Mouse (Mus musculus): ENCODE data around the gene Rbms3. TPM values are rescaled to one million over a fixed set of nuclear protein-coding genes. Genes with fewer than 3 reads are reported as not detected.

Gene Rbms3
- polyA plus RNA-seq, 1 experiment from 2014 or later: 38.3 TPM

DNA sequence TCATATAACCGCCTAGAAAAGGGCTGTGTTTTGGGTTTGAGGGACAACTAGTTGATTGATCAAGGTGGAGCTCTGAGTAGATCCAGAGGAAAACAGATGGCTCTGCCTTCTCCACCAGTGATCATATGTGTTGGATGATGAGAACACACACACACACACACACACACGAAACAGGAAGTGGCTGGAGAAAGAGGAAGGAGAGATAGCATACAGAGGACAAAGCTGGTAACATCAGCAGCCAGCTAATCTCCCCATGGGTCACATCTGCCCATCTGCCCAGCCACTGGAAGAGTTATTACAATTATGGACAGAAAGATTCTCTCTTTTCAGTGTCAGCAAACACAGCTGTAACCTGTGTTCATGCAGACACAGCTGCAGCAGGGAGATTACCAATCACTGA lies 816.3 kb downstream of the Rbms3 start:
- WGBS: 45% methylated on average over 2 of the region's 2 CpGs
- no peaks in the 10 kb centered on the region for H3K27me3 ChIP-seq (ENCODE audit: control insufficient read depth, insufficient read depth, low read length)
- ATAC-seq (replicated peaks; ENCODE audit: extremely low read depth, insufficient read depth, low FRiP score): no peak
- H3K4me2 ChIP-seq (ENCODE audit: low read depth, low read length): no peak overlapping the region
- H3K9ac ChIP-seq (ENCODE audit: low read length): no peak overlapping the region
- H3K4me1 ChIP-seq (ENCODE audit: control insufficient read depth, insufficient read depth, low read length): no peaks in the 10 kb centered on the region
- H3K36me3 ChIP-seq (ENCODE audit: control insufficient read depth, insufficient read depth): no peaks in the 10 kb centered on the region
- no peak overlapping the region for H3K4me3 ChIP-seq (ENCODE audit: low read length)
- H3K9me3 ChIP-seq (replicated peaks; ENCODE audit: control insufficient read depth, low read length): no peaks in the 10 kb centered on the region
- no peak overlapping the region for H3K27ac ChIP-seq (ENCODE audit: low read length)

DNA sequence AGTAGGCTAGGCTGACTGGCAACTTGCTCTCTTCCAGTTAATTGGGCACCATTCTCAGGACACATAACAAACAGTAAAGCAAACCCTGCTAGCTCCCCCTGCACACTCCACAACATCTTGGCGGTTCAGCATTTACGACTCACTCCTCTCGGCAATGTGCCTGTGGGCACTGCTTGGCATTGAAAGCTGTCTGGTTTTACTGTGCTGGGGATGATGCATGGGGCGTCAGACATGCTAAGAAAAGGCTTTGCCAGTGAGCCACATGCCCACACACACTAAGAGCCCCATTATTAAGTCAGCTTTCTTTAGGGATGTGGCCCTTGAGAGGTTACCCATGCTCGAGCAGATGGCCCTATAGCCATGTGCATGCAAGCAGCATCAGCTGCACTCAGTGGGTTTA lies 820.5 kb downstream of the Rbms3 start:
- H3K27ac ChIP-seq (ENCODE audit: low read length): no peak overlapping the region
- H3K9me3 ChIP-seq (replicated peaks; ENCODE audit: control insufficient read depth, low read length): no peaks in the 10 kb centered on the region
- H3K4me2 ChIP-seq (ENCODE audit: low read depth, low read length): no peak overlapping the region
- WGBS: 92% methylated on average over 5 of the region's 5 CpGs
- no peak overlapping the region for H3K9ac ChIP-seq (ENCODE audit: low read length)
- H3K4me3 ChIP-seq (ENCODE audit: low read length): no peak overlapping the region
- no peaks in the 10 kb centered on the region for H3K27me3 ChIP-seq (ENCODE audit: control insufficient read depth, insufficient read depth, low read length)
- no peaks in the 10 kb centered on the region for H3K36me3 ChIP-seq (ENCODE audit: control insufficient read depth, insufficient read depth)
- no peak for ATAC-seq (replicated peaks; ENCODE audit: extremely low read depth, insufficient read depth, low FRiP score)
- H3K4me1 ChIP-seq (ENCODE audit: control insufficient read depth, insufficient read depth, low read length): peaks cover 11% of the 10 kb centered on the region

DNA sequence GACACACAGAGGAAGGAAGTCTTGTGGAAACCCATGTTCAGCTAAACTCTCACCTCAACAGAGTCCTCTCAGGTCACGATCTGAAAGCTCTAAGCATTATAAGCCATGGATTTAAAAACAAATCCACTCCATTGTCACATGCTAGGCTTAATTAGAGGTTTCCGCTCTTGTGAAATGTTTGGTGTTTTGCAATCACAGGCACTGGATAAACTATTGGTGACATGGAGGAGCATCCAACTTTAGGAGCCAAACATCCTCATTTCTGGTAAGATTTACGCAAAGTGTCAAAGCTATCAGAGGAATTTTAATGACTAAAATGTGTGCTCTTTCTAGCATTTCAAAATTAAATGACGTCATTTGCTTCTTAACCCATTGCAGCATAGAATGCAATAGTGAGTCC lies 821.3 kb downstream of the Rbms3 start:
- no peak overlapping the region for H3K4me2 ChIP-seq (ENCODE audit: low read depth, low read length)
- no peak overlapping the region; the same call in 1 of the 2 replicates for H3K27ac ChIP-seq (ENCODE audit: low read length)
- H3K4me1 ChIP-seq (ENCODE audit: control insufficient read depth, insufficient read depth, low read length): peaks cover 11% of the 10 kb centered on the region

DNA sequence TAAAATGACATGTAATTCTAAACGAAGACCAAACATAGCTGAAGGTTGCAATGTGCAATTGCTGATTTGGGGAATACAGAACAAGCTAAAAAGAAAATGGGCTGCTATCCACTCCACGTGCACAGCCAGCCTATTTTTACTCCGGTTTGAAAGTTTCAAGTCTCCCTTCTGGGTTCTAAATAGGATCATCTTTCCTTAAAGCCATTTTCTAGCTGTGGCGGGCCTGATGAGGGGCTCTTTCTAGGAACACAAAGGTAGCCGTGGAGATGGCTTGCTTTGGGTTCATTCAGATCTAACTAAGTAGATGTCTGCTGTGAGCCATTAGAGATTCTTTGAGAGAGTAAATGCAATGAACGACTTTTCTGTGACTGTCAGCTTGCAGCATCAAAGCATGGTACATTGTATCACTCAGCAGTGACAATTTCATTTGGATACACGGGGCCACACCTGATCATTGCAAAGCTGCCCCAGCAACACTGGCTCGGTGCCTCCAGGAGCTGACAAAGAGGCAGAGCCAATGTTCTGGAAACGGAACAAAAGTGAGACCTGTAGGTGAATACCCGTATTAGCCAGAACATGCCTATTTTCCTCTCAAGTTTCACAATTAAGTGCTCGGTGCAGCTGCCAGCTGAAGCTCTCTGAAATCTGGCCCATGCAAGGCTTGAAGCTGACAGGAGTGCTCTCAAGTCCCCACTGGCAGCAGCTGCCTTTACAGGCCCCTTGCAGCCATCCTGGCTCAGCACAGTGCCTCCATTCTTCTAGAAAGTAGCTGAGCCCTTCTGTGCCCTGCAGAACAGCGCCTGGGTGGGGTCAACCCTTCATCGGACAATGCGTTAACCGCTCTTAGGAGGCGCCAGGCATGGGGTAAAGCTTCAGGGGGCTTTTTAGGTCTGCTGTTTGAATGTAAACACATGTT lies 822.3 kb downstream of the Rbms3 start:
- no peak overlapping the region for H3K4me2 ChIP-seq (ENCODE audit: low read depth, low read length)
- H3K36me3 ChIP-seq (ENCODE audit: control insufficient read depth, insufficient read depth): no peaks in the 10 kb centered on the region
- no peaks in the 10 kb centered on the region for H3K27me3 ChIP-seq (ENCODE audit: control insufficient read depth, insufficient read depth, low read length)
- WGBS: 57% methylated on average over 16 of the region's 16 CpGs
- no peak for ATAC-seq (replicated peaks; ENCODE audit: extremely low read depth, insufficient read depth, low FRiP score)
- H3K9ac ChIP-seq (ENCODE audit: low read length): peak overlapping the region; percentile 21; the same call in 1 of the 2 replicates
- no peak overlapping the region for H3K4me3 ChIP-seq (ENCODE audit: low read length)
- H3K4me1 ChIP-seq (ENCODE audit: control insufficient read depth, insufficient read depth, low read length): peaks cover 11% of the 10 kb centered on the region
- H3K9me3 ChIP-seq (replicated peaks; ENCODE audit: control insufficient read depth, low read length): no peaks in the 10 kb centered on the region
- H3K27ac ChIP-seq (ENCODE audit: low read length): peak overlapping the region; percentile 44

More for the DNA sequence above, 821.3 kb downstream of the Rbms3 start:
- no peaks in the 10 kb centered on the region for H3K27me3 ChIP-seq (ENCODE audit: control insufficient read depth, insufficient read depth, low read length)
- no peak overlapping the region for H3K4me3 ChIP-seq (ENCODE audit: low read length)
- H3K9me3 ChIP-seq (replicated peaks; ENCODE audit: control insufficient read depth, low read length): no peaks in the 10 kb centered on the region
- no peak for ATAC-seq (replicated peaks; ENCODE audit: extremely low read depth, insufficient read depth, low FRiP score)
- no peaks in the 10 kb centered on the region for H3K36me3 ChIP-seq (ENCODE audit: control insufficient read depth, insufficient read depth)
- H3K9ac ChIP-seq (ENCODE audit: low read length): no peak overlapping the region
- WGBS: 82% methylated on average over 4 of the region's 4 CpGs

DNA sequence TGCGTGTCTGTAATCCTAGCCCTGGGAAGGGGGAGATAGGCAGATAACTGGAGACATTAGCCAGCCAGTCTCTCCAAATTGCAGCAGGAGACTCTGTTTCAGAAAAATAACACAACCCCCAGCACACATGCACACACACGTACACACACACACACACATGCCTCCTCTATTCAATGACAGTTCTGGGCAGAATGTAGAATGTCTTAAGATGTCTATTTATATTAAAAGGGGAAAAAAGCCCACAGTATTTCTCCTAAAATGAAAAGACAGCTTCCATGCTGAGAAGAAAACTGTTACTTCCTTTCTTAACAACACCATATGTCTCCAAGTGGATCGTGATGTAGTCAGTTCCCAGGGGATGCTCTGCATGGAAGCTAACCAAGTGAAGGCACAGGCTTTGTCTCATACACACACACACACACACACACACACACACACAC lies 826.4 kb downstream of the Rbms3 start:
- Histone ChIP-seq H3K9me3 (replicated peaks; ENCODE audit: control insufficient read depth, low read length) (no peaks in the 10 kb centered on the region), H3K9ac (ENCODE audit: low read length) (no peak overlapping the region), H3K36me3 (ENCODE audit: control insufficient read depth, insufficient read depth) (no peaks in the 10 kb centered on the region), H3K4me2 (ENCODE audit: low read depth, low read length) (no peak overlapping the region), H3K27ac (ENCODE audit: low read length) (no peak overlapping the region), H3K4me1 (ENCODE audit: control insufficient read depth, insufficient read depth, low read length) (peaks cover 11% of the 10 kb centered on the region), H3K4me3 (ENCODE audit: low read length) (no peak overlapping the region), H3K27me3 (ENCODE audit: control insufficient read depth, insufficient read depth, low read length) (no peaks in the 10 kb centered on the region)
- WGBS: 64% methylated on average over 3 of the region's 3 CpGs
- ATAC-seq (replicated peaks; ENCODE audit: extremely low read depth, insufficient read depth, low FRiP score): no peak

DNA sequence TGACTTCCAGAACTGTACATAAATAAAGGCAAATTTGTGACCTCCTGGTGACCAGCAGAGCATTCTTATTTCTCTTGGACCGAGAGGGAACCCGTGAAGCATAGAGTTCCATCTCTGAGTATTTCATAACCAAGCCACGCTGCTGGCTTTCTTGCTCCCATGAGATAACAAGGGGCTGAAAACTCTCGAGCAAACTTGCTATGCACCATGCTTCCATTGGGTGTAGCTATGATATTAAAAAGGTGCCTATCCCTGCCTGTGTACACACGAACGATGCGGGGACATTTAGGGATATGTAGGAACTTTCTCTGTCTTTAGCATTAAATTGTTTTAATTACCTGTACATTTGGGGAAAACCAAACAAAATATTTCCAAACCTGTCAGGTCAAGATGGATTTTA lies 827.1 kb downstream of the Rbms3 start:
- Histone ChIP-seq H3K36me3 (ENCODE audit: control insufficient read depth, insufficient read depth) (no peaks in the 10 kb centered on the region), H3K4me2 (ENCODE audit: low read depth, low read length) (no peak overlapping the region), H3K27me3 (ENCODE audit: control insufficient read depth, insufficient read depth, low read length) (no peaks in the 10 kb centered on the region), H3K4me3 (ENCODE audit: low read length) (no peak overlapping the region), H3K27ac (ENCODE audit: low read length) (no peak overlapping the region), H3K9ac (ENCODE audit: low read length) (no peak overlapping the region), H3K9me3 (replicated peaks; ENCODE audit: control insufficient read depth, low read length) (no peaks in the 10 kb centered on the region), H3K4me1 (ENCODE audit: control insufficient read depth, insufficient read depth, low read length) (peaks cover 9% of the 10 kb centered on the region)
- ATAC-seq (replicated peaks; ENCODE audit: extremely low read depth, insufficient read depth, low FRiP score): peak; percentile 55; the same call in 1 of the 2 replicates
- WGBS: 48% methylated on average over 7 of the region's 7 CpGs

DNA sequence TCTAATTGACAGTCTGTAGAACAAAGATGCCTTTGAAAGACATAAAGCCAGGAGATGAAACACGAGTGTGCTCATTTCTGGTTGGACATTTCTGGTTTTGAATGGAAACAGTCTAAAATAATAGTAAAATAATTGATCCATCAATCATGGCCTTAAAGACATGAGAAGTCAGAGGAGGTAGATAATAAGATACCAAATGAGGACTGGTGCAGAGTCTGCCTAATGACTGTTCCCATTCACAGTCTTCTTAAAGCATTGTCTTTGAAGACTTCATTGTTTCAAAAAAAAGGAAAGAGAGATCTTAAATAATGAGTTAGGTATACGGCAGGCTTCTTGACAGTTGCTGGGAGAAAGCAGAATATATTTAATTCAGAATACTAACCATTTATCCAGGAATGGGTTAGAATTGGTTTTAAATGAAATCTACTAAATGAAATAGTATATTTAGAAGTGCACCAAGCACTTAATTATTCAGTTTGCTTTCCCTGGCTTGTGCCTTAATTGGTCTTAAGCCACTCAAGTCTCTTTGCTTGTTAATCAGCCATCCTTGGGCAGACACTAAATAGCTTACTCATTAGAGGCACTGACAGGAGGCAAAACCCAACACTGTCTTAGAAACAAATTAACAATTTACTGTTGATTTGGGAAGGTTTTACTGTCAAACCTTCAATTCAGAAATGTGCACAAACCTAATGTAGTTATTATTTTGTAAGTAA lies 834.3 kb downstream of the Rbms3 start:
- Histone ChIP-seq H3K9me3 (replicated peaks; ENCODE audit: control insufficient read depth, low read length) (no peaks in the 10 kb centered on the region), H3K36me3 (ENCODE audit: control insufficient read depth, insufficient read depth) (no peaks in the 10 kb centered on the region), H3K27me3 (ENCODE audit: control insufficient read depth, insufficient read depth, low read length) (no peaks in the 10 kb centered on the region), H3K4me3 (ENCODE audit: low read length) (no peak overlapping the region), H3K9ac (ENCODE audit: low read length) (no peak overlapping the region), H3K4me1 (ENCODE audit: control insufficient read depth, insufficient read depth, low read length) (no peaks in the 10 kb centered on the region), H3K4me2 (ENCODE audit: low read depth, low read length) (no peak overlapping the region), H3K27ac (ENCODE audit: low read length) (no peak overlapping the region)
- WGBS: 82% methylated on average over 2 of the region's 2 CpGs
- ATAC-seq (replicated peaks; ENCODE audit: extremely low read depth, insufficient read depth, low FRiP score): no peak

DNA sequence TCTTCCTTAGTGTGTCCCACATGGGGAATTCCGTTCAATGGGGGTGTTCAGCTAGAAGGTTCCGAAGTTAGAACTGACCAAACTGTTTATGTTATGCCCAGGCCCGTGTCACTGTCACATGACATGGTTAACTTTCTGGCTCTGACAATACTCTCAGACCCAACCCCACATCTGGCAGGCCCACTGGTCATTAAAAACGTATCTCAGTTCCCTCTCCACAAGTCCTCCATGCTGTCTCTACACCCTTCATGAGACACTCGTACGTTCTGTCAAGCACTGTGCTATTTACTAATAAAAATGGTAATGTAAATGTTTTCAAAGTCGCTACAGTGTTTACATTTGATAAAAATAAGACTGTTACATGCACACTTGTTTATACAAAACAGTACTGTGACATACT lies 837.9 kb downstream of the Rbms3 start:
- H3K27me3 ChIP-seq (ENCODE audit: control insufficient read depth, insufficient read depth, low read length): no peaks in the 10 kb centered on the region
- WGBS: 73% methylated on average over 7 of the region's 7 CpGs
- H3K27ac ChIP-seq (ENCODE audit: low read length): no peak overlapping the region
- H3K36me3 ChIP-seq (ENCODE audit: control insufficient read depth, insufficient read depth): peaks cover 4% of the 10 kb centered on the region
- H3K9me3 ChIP-seq (replicated peaks; ENCODE audit: control insufficient read depth, low read length): peaks cover 4% of the 10 kb centered on the region
- H3K9ac ChIP-seq (ENCODE audit: low read length): no peak overlapping the region
- H3K4me1 ChIP-seq (ENCODE audit: control insufficient read depth, insufficient read depth, low read length): no peaks in the 10 kb centered on the region
- H3K4me3 ChIP-seq (ENCODE audit: low read length): no peak overlapping the region
- no peak for ATAC-seq (replicated peaks; ENCODE audit: extremely low read depth, insufficient read depth, low FRiP score)
- H3K4me2 ChIP-seq (ENCODE audit: low read depth, low read length): no peak overlapping the region
